Mouse (Mus musculus): ENCODE data around the gene Slc35e3. TPM values are rescaled to one million over a fixed set of nuclear protein-coding genes. Genes with fewer than 3 reads are reported as not detected.

Gene Slc35e3
- polyA plus RNA-seq, 1 experiment from 2014 or later = 6.7 TPM

Other genes starting within 250 kb of the Slc35e3 start
- 3.7 and 8.3 TPM in 2 replicates for gene Cpm, start 116.9 kb downstream of the Slc35e3 start, polyA plus RNA-seq (2015; fragmentation: Nextera tagmentation; extraction: Ambion mirVana)
- gene Mdm2, start 35.6 kb downstream of the Slc35e3 start, polyA plus RNA-seq (2015; fragmentation: Nextera tagmentation; extraction: Ambion mirVana) = 42.7 and 55.3 TPM in 2 replicates
- gene Nup107, start 46.3 kb upstream of the Slc35e3 start, polyA plus RNA-seq (2015; fragmentation: Nextera tagmentation; extraction: Ambion mirVana) = 39.0 and 55.1 TPM in 2 replicates
- 123 and 135 TPM in 2 replicates for gene Rap1b, start 99.7 kb upstream of the Slc35e3 start, polyA plus RNA-seq (2015; fragmentation: Nextera tagmentation; extraction: Ambion mirVana)

Data from heart, embryonic 16.5 days (tissue).